Mouse (Mus musculus) kidney, adult 18-20 months (tissue): ENCODE measurements around the gene 0610040J01Rik.

Experiments
- DNase-seq: peaks from one replicate; pipeline ENCODE4 v3.0.0; 2021

0610040J01Rik gene

GRCm38 (mm10) chr5:63811819-63812508, at the start of gene 0610040J01Rik:
Gene 0610040J01Rik (plus strand): TSS chr5:63812363.
- peak; percentile 88 for DNase-seq

- DNase-seq = no peak
Measured at GRCm38 (mm10) chr5:63765886-63766285, 46.3 kb upstream of the 0610040J01Rik start.

GRCm38 (mm10) chr5:63766715-63767114, 45.4 kb upstream of the 0610040J01Rik start:
- DNase-seq = peak; percentile 35

GRCm38 (mm10) chr5:63767464-63767863, 44.7 kb upstream of the 0610040J01Rik start:
- DNase-seq = no peak

GRCm38 (mm10) chr5:63768220-63768619, 43.9 kb upstream of the 0610040J01Rik start:
- DNase-seq = no peak

- no peak for DNase-seq
Measured at GRCm38 (mm10) chr5:63772971-63773370, 39.2 kb upstream of the 0610040J01Rik start.

GRCm38 (mm10) chr5:63773603-63774002, 38.6 kb upstream of the 0610040J01Rik start:
- DNase-seq = no peak

- no peak for DNase-seq
Measured at GRCm38 (mm10) chr5:63788156-63788826, 23.9 kb upstream of the 0610040J01Rik start.

- DNase-seq = no peak
Measured at GRCm38 (mm10) chr5:63812509-63812865, 324 bp downstream of the 0610040J01Rik start.

GRCm38 (mm10) chr5:63816643-63817042, 4.5 kb downstream of the 0610040J01Rik start:
- no peak for DNase-seq

- DNase-seq = peak; percentile 37
Measured at GRCm38 (mm10) chr5:63817270-63817669, 5.1 kb downstream of the 0610040J01Rik start.

- DNase-seq = peak; percentile 33
Measured at GRCm38 (mm10) chr5:63818975-63819374, 6.8 kb downstream of the 0610040J01Rik start.

GRCm38 (mm10) chr5:63819519-63819918, 7.4 kb downstream of the 0610040J01Rik start:
- no peak for DNase-seq

- no peak for DNase-seq
Measured at GRCm38 (mm10) chr5:63821176-63821575, 9.0 kb downstream of the 0610040J01Rik start.

GRCm38 (mm10) chr5:63821860-63822259, 9.7 kb downstream of the 0610040J01Rik start:
- no peak for DNase-seq

- DNase-seq = peak; percentile 65
Measured at GRCm38 (mm10) chr5:63823362-63824332, 11.5 kb downstream of the 0610040J01Rik start.

GRCm38 (mm10) chr5:63824599-63825350, 12.6 kb downstream of the 0610040J01Rik start:
- no peak for DNase-seq

GRCm38 (mm10) chr5:63825881-63826280, 13.7 kb downstream of the 0610040J01Rik start:
- no peak for DNase-seq

GRCm38 (mm10) chr5:63827006-63827405, 14.8 kb downstream of the 0610040J01Rik start:
- DNase-seq = peak; percentile 34

- peak; percentile 54 for DNase-seq
Measured at GRCm38 (mm10) chr5:63827415-63828053, 15.4 kb downstream of the 0610040J01Rik start.

GRCm38 (mm10) chr5:63828380-63829185, 16.4 kb downstream of the 0610040J01Rik start:
- DNase-seq = peak; percentile 32
